ENCODE assay signal across 8 mouse cellular contexts in genomic region chr17:32091364-32092240, GRCm38 (mm10). TPM values are rescaled to one million over a fixed set of nuclear protein-coding genes. Genes with fewer than 3 reads are reported as not detected.
DNase-seq lines count a peak whose midpoint lies in the region; ATAC-seq lines count a peak whose summit lies in the region.
"Not testable (repeated sequence)": the region's sequence is repeated elsewhere in the genome, so short reads cannot be mapped to it uniquely, and the experiment has no call there.

No protein-coding gene starts in this region.

- peak overlapping the region; percentile 43; the same call in 1 of the 2 replicates for H3K27ac ChIP-seq in forebrain, embryonic 15.5 days (replicated peaks)
- peak overlapping the region; percentile 67 for H3K27ac ChIP-seq in neural tube, embryonic 13.5 days (replicated peaks)

- H3K36me3 ChIP-seq in forebrain, embryonic 15.5 days; neural tube, embryonic 13.5 days: not testable (repeated sequence)

- not testable (repeated sequence) for H3K27me3 ChIP-seq in forebrain, embryonic 15.5 days; neural tube, embryonic 13.5 days

- intact Hi-C loops in heart, postnatal 25 days (cut with DNase I), result not testable (repeated sequence)

- H3K4me1 ChIP-seq in forebrain, embryonic 15.5 days, result peaks cover 12% of the 10 kb centered on the region
- peaks cover 19% of the 10 kb centered on the region for H3K4me1 ChIP-seq in neural tube, embryonic 13.5 days (replicated peaks)

- DNase-seq in CD8-positive naive resting alpha-beta T cell, adult 2 months (ENCODE audit: low read depth in 2 of 2, low spot score in 2 of 2), result peak; percentile 86 to 92
- peak; percentile 83 for DNase-seq in c-Kit-positive CD71-negative TER-119-negative erythroid progenitor cells, embryonic 14.5 days (ENCODE audit: low read depth)
- peak; percentile 53 for DNase-seq in heart, postnatal 25 days (ENCODE audit: low spot score)
- DNase-seq in layer of hippocampus, adult 18-20 months (ENCODE audit: low spot score in 2 of 2), result peak; percentile 67 to 69
- DNase-seq in lung, adult 18-20 months, result peak; percentile 84 to 89
- DNase-seq in telencephalon, adult 2 months (ENCODE audit: low read depth, low spot score), result peak; percentile 72

- H3K9ac ChIP-seq in forebrain, embryonic 15.5 days (replicated peaks), result peak overlapping the region; percentile 22; the same call in 1 of the 2 replicates
- 0 out of 2 replicates have a peak overlapping the region, but pooled peaks have one; percentile 53 for H3K9ac ChIP-seq in neural tube, embryonic 13.5 days

- peak; percentile 91 for ATAC-seq in forebrain, embryonic 15.5 days (replicated peaks)
- peak; percentile 94 for ATAC-seq in neural tube, embryonic 13.5 days (ENCODE audit: low read depth)

- peak overlapping the region; percentile 52 for H3K4me2 ChIP-seq in forebrain, embryonic 15.5 days (replicated peaks)
- H3K4me2 ChIP-seq in neural tube, embryonic 13.5 days, result peak overlapping the region; percentile 52

- H3K9me3 ChIP-seq in forebrain, embryonic 15.5 days; neural tube, embryonic 13.5 days: not testable (repeated sequence)

- H3K4me3 ChIP-seq in forebrain, embryonic 15.5 days, result peak overlapping the region; percentile 19
- peak overlapping the region; percentile 22 for H3K4me3 ChIP-seq in neural tube, embryonic 13.5 days

- WGBS in forebrain, embryonic 15.5 days, result 12% methylated on average over 16 of the region's 16 CpGs
- 7% methylated on average over 13 of the region's 16 CpGs for WGBS in neural tube, embryonic 13.5 days

RNA-seq across cellular contexts. Expression of gene Hsf2bp, which starts 55.5 kb away (rescaled TPM):
- polyA plus RNA-seq in forebrain, embryonic 15.5 days (2015; fragmentation: Nextera tagmentation; extraction: Ambion mirVana), result 0.28 and 0.84 TPM in 2 replicates
- total RNA-seq in heart, postnatal 25 days (2021), result 1 to 10 TPM in 1 of 2 experiments, under 1 TPM in 1; 0.75 to 1.4 TPM
- total RNA-seq in layer of hippocampus, adult 18-20 months (2021), result under 1 TPM; 0.59 to 0.96 TPM
- polyA plus RNA-seq in neural tube, embryonic 13.5 days (2015; fragmentation: Nextera tagmentation; extraction: Ambion mirVana), result 0.38 and 0.59 TPM in 2 replicates

RNA-seq across cellular contexts. Expression of gene Rrp1b, which starts 55.7 kb away (rescaled TPM):
- 44.7 and 48.0 TPM in 2 replicates for polyA plus RNA-seq in forebrain, embryonic 15.5 days (2015; fragmentation: Nextera tagmentation; extraction: Ambion mirVana)
- total RNA-seq in heart, postnatal 25 days (2021), result 1 to 10 TPM; 8.6 to 8.8 TPM
- total RNA-seq in layer of hippocampus, adult 18-20 months (2021), result 10 to 100 TPM; 17.7 to 17.8 TPM
- 33.1 and 40.4 TPM in 2 replicates for polyA plus RNA-seq in neural tube, embryonic 13.5 days (2015; fragmentation: Nextera tagmentation; extraction: Ambion mirVana)

Comparison
In these comparisons a context has a peak if more than half of its experiments do, and no peak if none do; other contexts are left out.
1. Peak in every context shown above with its lines: DNase-seq, ATAC-seq, H3K4me3 ChIP-seq and H3K27ac ChIP-seq.